Comparison of ENCODE assay signal across 8 mouse cellular contexts in the genomic region with DNA sequence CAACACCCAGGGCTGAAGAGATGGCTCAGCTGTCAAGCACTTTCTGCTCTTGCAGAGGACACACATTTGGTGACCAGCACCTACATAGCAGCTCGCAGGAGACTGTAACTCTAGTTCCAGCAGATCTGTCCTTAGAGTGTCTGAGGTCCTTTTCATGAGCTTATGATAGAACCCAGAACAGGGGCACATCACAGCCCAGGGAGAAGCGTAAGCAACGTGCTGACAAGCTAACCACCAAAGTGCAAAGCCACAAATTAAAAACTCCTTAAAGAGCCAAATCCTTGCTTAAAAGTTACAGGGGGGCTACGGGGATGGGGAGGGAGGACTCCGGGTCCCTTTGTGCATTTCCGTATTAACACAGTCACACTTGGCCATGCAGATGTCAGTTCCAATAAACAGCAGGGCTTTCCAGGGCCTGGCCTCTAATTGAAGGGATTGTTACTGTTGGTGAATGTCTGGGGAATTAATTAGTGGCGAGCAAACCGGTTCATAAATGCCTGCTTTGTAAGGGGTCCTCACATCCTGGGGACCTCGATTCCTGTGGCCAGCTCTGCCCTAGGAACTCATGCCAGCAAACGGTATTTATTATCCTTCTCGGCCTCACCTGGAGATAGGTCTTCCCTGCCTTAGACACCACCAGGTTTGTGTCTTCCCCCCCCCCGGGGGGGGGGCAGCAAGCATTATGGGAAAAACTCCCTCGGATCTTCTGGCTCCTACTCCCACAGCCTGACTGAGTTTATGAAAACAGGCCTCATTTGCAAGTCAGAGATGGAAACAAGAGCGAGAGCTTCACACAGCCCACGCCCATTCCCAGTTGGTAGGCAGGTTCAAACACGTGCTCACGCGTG.
DNase-seq lines count a peak whose midpoint lies in the region; ATAC-seq and TF ChIP-seq lines count a peak whose summit lies in the region.

No protein-coding gene starts in this region.

- TF ChIP-seq EP300 in stomach, postnatal 0 days (optimal IDR thresholded peaks at IDR 0.05) = no peak

- no peak overlapping the region for H3K4me3 ChIP-seq in heart, embryonic 15.5 days
- no peak overlapping the region for H3K4me3 ChIP-seq in stomach, postnatal 0 days (ENCODE audit: low read depth, low read length)

- no peaks in the 10 kb centered on the region for H3K9me3 ChIP-seq in heart, embryonic 15.5 days (replicated peaks)
- H3K9me3 ChIP-seq in stomach, postnatal 0 days (ENCODE audit: control insufficient read depth, low read length) = no peaks in the 10 kb centered on the region

- peak overlapping the region; percentile 11 for H3K27ac ChIP-seq in heart, embryonic 15.5 days
- H3K27ac ChIP-seq in stomach, postnatal 0 days (replicated peaks) = no peak overlapping the region

- no peak overlapping the region for H3K9ac ChIP-seq in heart, embryonic 15.5 days
- H3K9ac ChIP-seq in stomach, postnatal 0 days (ENCODE audit: low read length) = no peak overlapping the region

- H3K4me2 ChIP-seq in heart, embryonic 15.5 days = no peak overlapping the region
- H3K4me2 ChIP-seq in stomach, postnatal 0 days (replicated peaks; ENCODE audit: low read depth) = no peak overlapping the region

- no peaks in the 10 kb centered on the region for H3K36me3 ChIP-seq in heart, embryonic 15.5 days
- H3K36me3 ChIP-seq in stomach, postnatal 0 days (ENCODE audit: control insufficient read depth, insufficient read depth, low read length) = no peaks in the 10 kb centered on the region

- ATAC-seq in heart, embryonic 15.5 days (replicated peaks; ENCODE audit: insufficient number of reproducible peaks, insufficient read depth, low FRiP score, low read depth) = no peak
- ATAC-seq in stomach, postnatal 0 days (ENCODE audit: low FRiP score, low TSS enrichment) = peak; percentile 60; the same call in 1 of the 2 replicates

- DNase-seq in left cerebral cortex, adult 11 months (ENCODE audit: low spot score) = peak; percentile 88
- no peak for DNase-seq in left cerebral cortex, postnatal 4 days
- DNase-seq in left cerebral cortex, postnatal 25 days (ENCODE audit: low spot score in 2 of 2) = peak; percentile 88 to 96
- DNase-seq in stomach, postnatal 0 days (ENCODE audit: low spot score) = no peak
- no peak for DNase-seq in urinary bladder, adult 2 months (ENCODE audit: low spot score)
- DNase-seq in gastrocnemius, postnatal 4 days (ENCODE audit: low spot score in 2 of 2) = no peak
- DNase-seq in gastrocnemius, postnatal 10 days = no peak

- no peak for TF ChIP-seq CTCF in stomach, postnatal 0 days (IDR thresholded peaks at IDR 0.05; ENCODE audit: low read depth)

- intact Hi-C loops in left cerebral cortex, postnatal 4 days (cut with DNase I) = loop anchor here (10.0 kb wide), 1 partner anchor 503 kb away; no protein-coding TSS in a partner anchor
- intact Hi-C loops in left cerebral cortex, postnatal 25 days (cut with DNase I) = loop anchor here (1.0 to 10.0 kb wide), 5 partner anchors 50 to 503 kb away; no protein-coding TSS in a partner anchor

- WGBS in heart, embryonic 15.5 days = 60% methylated on average over 18 of the region's 18 CpGs
- WGBS in stomach, postnatal 0 days = 50% methylated on average over 18 of the region's 18 CpGs

- H3K4me1 ChIP-seq in heart, embryonic 15.5 days (replicated peaks) = peaks cover 55% of the 10 kb centered on the region
- H3K4me1 ChIP-seq in stomach, postnatal 0 days (replicated peaks; ENCODE audit: control insufficient read depth, insufficient read depth) = no peaks in the 10 kb centered on the region

- H3K27me3 ChIP-seq in heart, embryonic 15.5 days = no peaks in the 10 kb centered on the region
- H3K27me3 ChIP-seq in stomach, postnatal 0 days (ENCODE audit: control insufficient read depth, insufficient read depth, low read length) = no peaks in the 10 kb centered on the region

Comparison
In these comparisons a context has a peak if more than half of its experiments do, and no peak if none do; other contexts are left out.
1. DNase-seq: peak in left cerebral cortex, adult 11 months (single experiment) and left cerebral cortex, postnatal 25 days (2 of 2); none in left cerebral cortex, postnatal 4 days (single experiment), stomach, postnatal 0 days (single experiment), urinary bladder, adult 2 months (single experiment), gastrocnemius, postnatal 4 days (0 of 2) and gastrocnemius, postnatal 10 days (single experiment).